Mouse (Mus musculus) ES-Bruce4 (cell line): ENCODE data around the gene Pmel. TPM values are rescaled to one million over a fixed set of nuclear protein-coding genes. Genes with fewer than 3 reads are reported as not detected.
A peak's percentile ranks its signal among the peaks of the same experiment; 100 is the strongest.
"Not testable (repeated sequence)": the region's sequence is repeated elsewhere in the genome, so short reads cannot be mapped to it uniquely, and the experiment has no call there.

Experiments
- H3K27ac ChIP-seq: 2 replicates; pipeline ENCODE4 v1.5.1; 2012; ENCODE audit warnings: low read length, inconsistent platforms; ENCODE audit not compliant: insufficient read depth
- H3K27me3 ChIP-seq: 2 replicates; pipeline ENCODE4 v1.6.1; 2012; ENCODE audit warnings: mild to moderate bottlenecking, low read length, inconsistent platforms; ENCODE audit not compliant: control insufficient read depth, poor library complexity, insufficient read depth, severe bottlenecking
- H3K36me3 ChIP-seq: 2 replicates; pipeline ENCODE4 v1.6.1; 2012; ENCODE audit warnings: inconsistent platforms, mild to moderate bottlenecking, low read length, moderate library complexity; ENCODE audit not compliant: control insufficient read depth, poor library complexity, insufficient read depth, severe bottlenecking
- H3K4me1 ChIP-seq: one replicate; pipeline ENCODE4 v1.8.1; 2011; ENCODE audit warnings: low read length; ENCODE audit not compliant: control insufficient read depth, insufficient read depth
- H3K4me3 ChIP-seq: 2 replicates; pipeline ENCODE4 v1.5.1; 2011; ENCODE audit warnings: low read depth, mild to moderate bottlenecking, low read length
- H3K9ac ChIP-seq: 2 replicates; pipeline ENCODE4 v1.6.1; 2012; ENCODE audit warnings: low read depth, mild to moderate bottlenecking, inconsistent platforms; ENCODE audit not compliant: poor library complexity, severe bottlenecking
- H3K9me3 ChIP-seq: replicated peaks from 2 replicates; pipeline ENCODE4 v1.6.1; 2012; ENCODE audit warnings: mild to moderate bottlenecking, low read length, inconsistent platforms; ENCODE audit not compliant: control insufficient read depth, poor library complexity, insufficient read depth, severe bottlenecking
- CTCF ChIP-seq: IDR thresholded peaks from one replicate; pipeline ENCODE4 v1.8.1; 2011; ENCODE audit warnings: low read depth, low read length
- EP300 ChIP-seq: IDR thresholded peaks from 2 replicates; pipeline ENCODE4 v1.6.1; 2011; ENCODE audit warnings: low read depth, low read length; ENCODE audit not compliant: insufficient read depth
- POLR2A ChIP-seq: IDR thresholded peaks from one replicate; pipeline ENCODE4 v1.8.1; 2011; ENCODE audit warnings: low read length; ENCODE audit not compliant: insufficient read depth
- polyA plus RNA-seq: library from polyadenylated mRNA; stranded (reverse); fragments of >200 nt; gene quantifications from 2 replicates; pipeline ENCODE4 v1.2.4, GENCODE M21; 2011; ENCODE audit warnings: low read depth; ENCODE audit not compliant: missing spikeins, insufficient read depth, insufficient read length

The Pmel gene
- polyA plus RNA-seq, 1 experiment: 3.0 TPM

DNA sequence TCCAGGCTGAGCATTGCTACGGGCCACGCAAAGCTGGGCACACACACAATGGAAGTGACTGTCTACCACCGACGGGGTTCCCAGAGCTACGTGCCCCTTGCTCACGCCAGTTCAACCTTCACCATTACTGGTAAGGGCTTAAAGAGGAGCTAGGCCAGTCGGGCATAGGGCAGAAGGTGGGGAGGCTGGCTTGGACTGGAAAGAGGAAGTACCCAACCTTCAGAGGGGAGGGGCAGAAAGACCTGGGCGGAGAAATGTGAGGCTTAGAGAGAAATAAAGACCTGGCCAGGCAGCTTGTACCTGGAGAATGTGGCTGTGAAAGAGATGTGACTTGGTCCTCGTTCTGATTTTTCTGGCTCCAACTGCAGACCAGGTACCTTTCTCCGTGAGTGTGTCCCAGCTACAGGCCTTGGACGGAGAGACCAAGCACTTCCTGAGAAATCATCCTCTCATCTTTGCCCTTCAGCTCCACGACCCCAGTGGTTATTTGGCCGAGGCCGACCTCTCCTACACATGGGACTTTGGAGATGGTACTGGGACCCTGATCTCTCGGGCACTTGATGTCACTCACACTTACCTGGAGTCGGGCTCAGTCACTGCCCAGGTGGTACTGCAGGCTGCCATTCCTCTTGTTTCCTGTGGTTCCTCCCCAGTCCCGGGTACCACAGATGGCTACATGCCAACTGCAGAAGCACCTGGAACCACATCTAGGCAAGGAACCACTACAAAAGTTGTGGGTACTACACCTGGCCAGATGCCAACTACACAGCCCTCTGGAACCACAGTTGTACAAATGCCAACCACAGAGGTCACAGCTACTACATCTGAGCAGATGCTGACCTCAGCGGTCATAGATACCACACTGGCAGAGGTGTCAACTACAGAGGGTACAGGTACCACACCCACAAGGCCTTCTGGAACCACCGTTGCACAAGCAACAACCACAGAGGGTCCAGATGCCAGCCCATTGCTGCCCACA is 11.9 kb downstream of the Pmel start:
- TF ChIP-seq POLR2A: no peak
- TF ChIP-seq CTCF: no peak
- Histone ChIP-seq H3K27ac (no peak overlapping the region), H3K9me3 (no peaks in the 10 kb centered on the region), H3K9ac (no peak overlapping the region), H3K36me3 (peaks cover 3% of the 10 kb centered on the region; the same call in 1 of the 2 replicates), H3K27me3 (no peaks in the 10 kb centered on the region), H3K4me3 (no peak overlapping the region), H3K4me1 (no peaks in the 10 kb centered on the region)

- H3K4me1 ChIP-seq, H3K9me3 ChIP-seq, H3K27me3 ChIP-seq, H3K27ac ChIP-seq, H3K4me3 ChIP-seq, H3K9ac ChIP-seq: not testable (repeated sequence)
- H3K36me3 ChIP-seq: peaks cover 16% of the 10 kb centered on the region
Measured at GRCm38 (mm10) chr10:128725466-128725865, 21.5 kb downstream of the Pmel start.

DNA sequence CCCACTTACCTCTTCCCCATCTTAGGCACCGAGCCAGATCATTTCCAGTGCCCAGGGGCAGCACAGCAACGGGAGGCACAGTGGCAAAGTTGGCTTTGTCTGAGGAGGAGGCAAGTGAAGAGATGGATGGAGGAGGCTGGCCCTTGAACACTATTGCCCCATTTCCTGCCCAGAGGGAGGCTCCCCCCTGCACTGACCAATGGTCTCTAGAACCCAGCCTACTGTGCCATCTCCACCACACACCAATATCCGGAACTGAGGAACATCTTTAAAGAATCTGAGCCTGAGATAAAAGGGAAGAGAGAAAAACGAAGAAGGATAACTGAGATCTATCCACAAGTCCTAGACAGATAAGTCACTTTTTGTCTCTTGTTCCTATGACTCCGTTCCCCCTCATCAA is 24.1 kb downstream of the Pmel start:
- no peaks in the 10 kb centered on the region for H3K9me3 ChIP-seq
- H3K4me3 ChIP-seq: no peak overlapping the region
- H3K9ac ChIP-seq: no peak overlapping the region
- TF ChIP-seq CTCF: no peak
- no peak for TF ChIP-seq EP300
- no peak for TF ChIP-seq POLR2A
- H3K27me3 ChIP-seq: no peaks in the 10 kb centered on the region
- H3K36me3 ChIP-seq: peaks cover 14% of the 10 kb centered on the region
- no peaks in the 10 kb centered on the region for H3K4me1 ChIP-seq
- no peak overlapping the region for H3K27ac ChIP-seq

- H3K4me3 ChIP-seq: no peak overlapping the region
- H3K9ac ChIP-seq: no peak overlapping the region
- no peaks in the 10 kb centered on the region for H3K27me3 ChIP-seq
- H3K9me3 ChIP-seq: no peaks in the 10 kb centered on the region
- H3K36me3 ChIP-seq: peaks cover 14% of the 10 kb centered on the region
- no peak overlapping the region for H3K27ac ChIP-seq
- peak; percentile 82 for TF ChIP-seq CTCF
- TF ChIP-seq EP300: no peak
- TF ChIP-seq POLR2A: no peak
- no peaks in the 10 kb centered on the region for H3K4me1 ChIP-seq
Measured at GRCm38 (mm10) chr10:128731002-128731433, 27.0 kb downstream of the Pmel start.

DNA sequence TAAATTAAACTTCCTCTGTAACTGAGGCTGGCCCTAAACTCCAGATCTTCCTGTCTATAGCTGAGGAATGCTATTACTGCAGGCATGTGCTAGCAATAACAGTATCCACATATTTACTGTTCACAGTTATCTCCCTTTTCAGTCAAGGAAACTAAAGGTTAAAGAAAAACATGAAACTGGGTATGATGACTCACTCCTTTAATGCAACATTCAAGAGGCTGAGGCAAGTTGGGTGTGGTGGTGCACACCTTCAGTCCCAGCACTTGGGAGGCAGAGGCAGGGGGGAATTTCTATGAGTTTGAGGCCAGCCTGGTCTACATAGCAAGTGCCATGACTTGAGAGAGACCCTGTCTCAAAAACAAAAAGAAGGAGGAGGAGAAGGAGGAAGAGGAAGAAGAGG is 28.0 kb downstream of the Pmel start:
- Histone ChIP-seq H3K9ac (no peak overlapping the region), H3K9me3 (no peaks in the 10 kb centered on the region), H3K27me3 (no peaks in the 10 kb centered on the region), H3K4me1 (peaks cover 3% of the 10 kb centered on the region), H3K27ac (no peak overlapping the region), H3K36me3 (peaks cover 12% of the 10 kb centered on the region), H3K4me3 (no peak overlapping the region)
- no peak for TF ChIP-seq CTCF
- no peak for TF ChIP-seq POLR2A
- no peak for TF ChIP-seq EP300

- Histone ChIP-seq H3K36me3 (no peaks in the 10 kb centered on the region), H3K27ac (peak overlapping the region; percentile 74), H3K9ac (peak overlapping the region; percentile 6; the same call in 1 of the 2 replicates)
Measured at GRCm38 (mm10) chr10:128737435-128737834, 33.4 kb downstream of the Pmel start.

More at GRCm38 (mm10) chr10:128737435-128737834, 33.4 kb downstream of the Pmel start:
- peak; percentile 92 for TF ChIP-seq EP300
- TF ChIP-seq POLR2A: no peak
- Histone ChIP-seq H3K4me1 (peaks cover 3% of the 10 kb centered on the region), H3K27me3 (no peaks in the 10 kb centered on the region), H3K9me3 (no peaks in the 10 kb centered on the region), H3K4me3 (peak overlapping the region; percentile 16)
